13 mouse cellular contexts compared by ENCODE assay signal in the genomic region with DNA sequence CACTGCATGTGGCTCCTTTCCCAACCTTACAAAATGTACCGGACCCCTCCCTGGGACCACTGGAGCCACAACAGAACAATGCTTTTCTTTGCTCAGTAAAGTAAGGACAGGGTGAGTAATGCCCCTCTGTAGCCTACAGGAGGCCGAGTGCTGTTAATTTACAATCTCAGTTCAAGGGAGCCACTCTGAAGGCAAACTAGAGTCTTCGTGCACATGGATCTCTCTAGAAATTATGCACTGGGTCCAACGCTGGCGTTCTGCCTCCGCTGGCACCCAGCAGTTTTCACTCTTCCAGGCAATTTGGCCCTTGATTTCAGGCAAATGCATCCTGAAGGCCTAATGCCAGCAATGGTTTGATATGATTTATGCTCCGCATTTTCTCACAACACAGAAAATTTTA.
DNase-seq lines count a peak whose midpoint lies in the region; ATAC-seq and TF ChIP-seq lines count a peak whose summit lies in the region.
"Had no signal": no experiment of that assay in that cellular context is flagged by ENCODE, and none has a peak within 500 bp of the region (broad histone marks: within the 10 kb centered on the region; RNA-seq: fewer than 3 reads in every experiment).

No protein-coding gene starts in this region.

- H3K9me3 ChIP-seq in kidney, embryonic 15.5 days (replicated peaks), result no peaks in the 10 kb centered on the region
- H3K9me3 ChIP-seq in midbrain, postnatal 0 days (ENCODE audit: low read length), result no peaks in the 10 kb centered on the region
- no peaks in the 10 kb centered on the region for H3K9me3 ChIP-seq in midbrain, embryonic 11.5 days (ENCODE audit: control insufficient read depth, low read length)
- H3K9me3 ChIP-seq in limb, embryonic 14.5 days (ENCODE audit: control insufficient read depth, low read length), result no peaks in the 10 kb centered on the region

- 0 out of 2 replicates have a peak, but pooled peaks have one; percentile 62 for ATAC-seq in kidney, embryonic 15.5 days (replicated peaks; ENCODE audit: low FRiP score)
- ATAC-seq in midbrain, postnatal 0 days (ENCODE audit: low FRiP score), result no peak
- ATAC-seq in midbrain, embryonic 11.5 days (ENCODE audit: low FRiP score), result no peak
- ATAC-seq in limb, embryonic 14.5 days (ENCODE audit: low FRiP score, low read depth), result no peak
- ATAC-seq: intestine, embryonic 16.5 days had no signal

- peak; percentile 78 to 83 for DNase-seq in cerebellum, postnatal 14 days
- DNase-seq in cerebellum, adult 9-11 months, result no peak
- no peak for DNase-seq in kidney, adult 9 months
- DNase-seq in midbrain, postnatal 0 days (ENCODE audit: low spot score), result peak; percentile 34
- no peak for DNase-seq in midbrain, embryonic 11.5 days (ENCODE audit: low spot score, missing footprints)
- no peak for DNase-seq in limb, embryonic 14.5 days (ENCODE audit: low spot score)
- no peak for DNase-seq in gastrocnemius, adult 8-10 months (ENCODE audit: low spot score in 2 of 2)
- DNase-seq: B cell, adult 2 months; thymus, postnatal 14 days had no signal

- WGBS in kidney, embryonic 15.5 days, result 45% methylated on average over 7 of the region's 7 CpGs
- WGBS in midbrain, postnatal 0 days, result 74% methylated on average over 7 of the region's 7 CpGs
- WGBS in midbrain, embryonic 11.5 days, result 85% methylated on average over 7 of the region's 7 CpGs
- whole genome bisulfite sequencing in limb, embryonic 14.5 days, result 55% methylated on average over 7 of the region's 7 CpGs

- no peaks in the 10 kb centered on the region for H3K36me3 ChIP-seq in kidney, embryonic 15.5 days
- no peaks in the 10 kb centered on the region for H3K36me3 ChIP-seq in midbrain, postnatal 0 days (ENCODE audit: insufficient read depth, low read length)
- H3K36me3 ChIP-seq in midbrain, embryonic 11.5 days (ENCODE audit: control insufficient read depth, insufficient read depth, low read length), result no peaks in the 10 kb centered on the region
- H3K36me3 ChIP-seq in limb, embryonic 14.5 days (ENCODE audit: control insufficient read depth, insufficient read depth, low read length), result no peaks in the 10 kb centered on the region

- H3K4me1 ChIP-seq in kidney, embryonic 15.5 days, result peaks cover 19% of the 10 kb centered on the region
- H3K4me1 ChIP-seq in midbrain, postnatal 0 days (ENCODE audit: insufficient read depth, low read length), result no peaks in the 10 kb centered on the region
- H3K4me1 ChIP-seq in midbrain, embryonic 11.5 days (ENCODE audit: control insufficient read depth, insufficient read depth, low read length), result no peaks in the 10 kb centered on the region
- H3K4me1 ChIP-seq in limb, embryonic 14.5 days (ENCODE audit: control insufficient read depth, insufficient read depth, low read length), result peaks cover 10% of the 10 kb centered on the region

- H3K27me3 ChIP-seq in kidney, embryonic 15.5 days, result no peaks in the 10 kb centered on the region
- no peaks in the 10 kb centered on the region for H3K27me3 ChIP-seq in midbrain, postnatal 0 days (ENCODE audit: insufficient read depth, low read length)
- no peaks in the 10 kb centered on the region for H3K27me3 ChIP-seq in midbrain, embryonic 11.5 days (ENCODE audit: control insufficient read depth, insufficient read depth, low read length)
- no peaks in the 10 kb centered on the region for H3K27me3 ChIP-seq in limb, embryonic 14.5 days (ENCODE audit: control insufficient read depth, insufficient read depth, low read length)

- no peak overlapping the region for H3K4me2 ChIP-seq in kidney, embryonic 15.5 days
- H3K4me2 ChIP-seq in midbrain, postnatal 0 days (ENCODE audit: low read depth, low read length, poor library complexity, severe bottlenecking), result no peak overlapping the region
- H3K4me2 ChIP-seq in midbrain, embryonic 11.5 days, result no peak overlapping the region
- no peak overlapping the region for H3K4me2 ChIP-seq in limb, embryonic 14.5 days (replicated peaks; ENCODE audit: low read depth, low read length, severe bottlenecking)

- no peak overlapping the region for H3K9ac ChIP-seq in kidney, embryonic 15.5 days
- no peak overlapping the region for H3K9ac ChIP-seq in midbrain, postnatal 0 days (replicated peaks; ENCODE audit: low read length, poor library complexity, severe bottlenecking)
- no peak overlapping the region for H3K9ac ChIP-seq in midbrain, embryonic 11.5 days (ENCODE audit: low read length)
- H3K9ac ChIP-seq in limb, embryonic 14.5 days (ENCODE audit: low read depth, low read length, severe bottlenecking), result no peak overlapping the region

- TF ChIP-seq CTCF in midbrain, postnatal 0 days (IDR thresholded peaks at IDR 0.05), result no peak

- peak overlapping the region; percentile 63 for H3K27ac ChIP-seq in kidney, embryonic 15.5 days
- no peak overlapping the region for H3K27ac ChIP-seq in midbrain, postnatal 0 days (ENCODE audit: low read depth, low read length)
- H3K27ac ChIP-seq in midbrain, embryonic 11.5 days (ENCODE audit: low read depth, low read length), result no peak overlapping the region
- 0 out of 2 replicates have a peak overlapping the region, but pooled peaks have one; percentile 33 for H3K27ac ChIP-seq in limb, embryonic 14.5 days (replicated peaks; ENCODE audit: low read depth, low read length)
- H3K27ac ChIP-seq: left cerebral cortex, adult 2 months; macrophage had no signal

- H3K4me3 ChIP-seq in kidney, embryonic 15.5 days (replicated peaks), result no peak overlapping the region
- no peak overlapping the region for H3K4me3 ChIP-seq in midbrain, postnatal 0 days (ENCODE audit: low read depth, low read length)
- H3K4me3 ChIP-seq in midbrain, embryonic 11.5 days (ENCODE audit: low read depth, low read length), result no peak overlapping the region
- no peak overlapping the region for H3K4me3 ChIP-seq in limb, embryonic 14.5 days (replicated peaks; ENCODE audit: low read length)
- H3K4me3 ChIP-seq: left cerebral cortex, adult 2 months had no signal

- no peak for TF ChIP-seq POLR2A in limb, embryonic 14.5 days (IDR thresholded peaks at IDR 0.05; ENCODE audit: borderline replicate concordance, extremely low read depth, insufficient read depth, insufficient read length)

Comparison
In these comparisons a context has a peak if more than half of its experiments do, and no peak if none do; other contexts are left out.
1. DNase-seq: peak in cerebellum, postnatal 14 days (2 of 2) and midbrain, postnatal 0 days (single experiment); none in cerebellum, adult 9-11 months (single experiment), kidney, adult 9 months (single experiment), midbrain, embryonic 11.5 days (single experiment), limb, embryonic 14.5 days (single experiment) and gastrocnemius, adult 8-10 months (0 of 2).
2. H3K27ac ChIP-seq: peak in kidney, embryonic 15.5 days (single experiment) and limb, embryonic 14.5 days (single experiment); none in midbrain, postnatal 0 days (single experiment) and midbrain, embryonic 11.5 days (single experiment).